Mouse (Mus musculus) embryo, embryonic 11 days (tissue): ENCODE results near the gene Prkcb.
"Not testable (repeated sequence)": the region's sequence is repeated elsewhere in the genome, so short reads cannot be mapped to it uniquely, and the experiment has no call there.

ENCODE experiments used
- DNase-seq: peaks from one replicate; pipeline ENCODE4 v3.0.0-alpha.2; 2015

Prkcb gene

DNA sequence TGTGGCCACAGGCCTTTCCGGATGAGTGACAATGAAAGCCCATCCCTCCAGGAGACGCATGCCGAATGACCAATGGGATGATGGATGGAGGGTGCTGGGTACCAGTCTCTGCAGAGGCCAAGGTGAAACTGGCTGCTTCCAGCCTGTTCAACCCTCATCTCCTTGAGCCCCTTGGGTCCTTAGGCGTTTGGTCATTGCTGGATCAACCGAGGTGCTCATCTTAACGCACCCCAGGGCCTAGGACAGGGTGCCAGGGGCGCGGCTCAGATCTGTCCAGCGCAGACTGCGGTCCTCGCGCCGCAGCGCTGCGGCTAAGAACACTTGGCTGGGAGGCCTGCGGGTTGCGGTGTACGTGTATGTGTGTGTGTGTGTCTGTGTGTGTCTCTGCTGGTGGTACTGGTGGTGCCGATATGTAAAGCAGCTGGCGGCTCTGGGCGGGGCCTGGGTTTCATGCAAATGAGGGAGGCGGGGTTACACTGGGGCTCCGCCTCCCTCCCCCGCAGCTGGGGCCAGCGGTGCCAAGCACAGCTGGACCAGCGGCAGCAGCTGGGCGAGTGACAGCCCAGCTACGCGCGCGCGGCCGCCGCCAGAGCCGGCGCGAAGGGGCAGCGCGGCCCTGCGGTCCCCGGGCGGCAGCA lies at the start of gene Prkcb:
Prkcb (plus strand) TSS at position 147 of the 638 bp plus-strand sequence.
- DNase-seq: peak; percentile 86

DNA sequence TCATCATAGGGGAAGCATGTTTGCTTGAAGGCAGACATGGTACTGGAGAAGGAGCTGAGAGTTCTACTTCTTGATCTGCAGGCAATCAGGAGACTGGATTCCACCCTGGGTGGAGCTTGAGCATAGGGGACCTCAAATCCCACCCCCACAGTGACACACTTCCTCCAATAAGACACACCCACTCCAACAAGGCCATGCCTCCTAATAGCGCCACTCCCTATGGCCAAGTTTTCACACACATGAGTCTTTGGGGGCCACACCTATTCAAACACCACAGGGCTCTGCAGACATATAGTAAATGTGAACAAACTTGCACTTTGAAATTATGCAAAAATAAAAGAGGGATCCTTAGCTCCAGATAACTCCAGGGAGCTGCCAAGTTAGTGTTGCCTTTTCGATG lies 49.6 kb upstream of the Prkcb start:
- DNase-seq: no peak

DNA sequence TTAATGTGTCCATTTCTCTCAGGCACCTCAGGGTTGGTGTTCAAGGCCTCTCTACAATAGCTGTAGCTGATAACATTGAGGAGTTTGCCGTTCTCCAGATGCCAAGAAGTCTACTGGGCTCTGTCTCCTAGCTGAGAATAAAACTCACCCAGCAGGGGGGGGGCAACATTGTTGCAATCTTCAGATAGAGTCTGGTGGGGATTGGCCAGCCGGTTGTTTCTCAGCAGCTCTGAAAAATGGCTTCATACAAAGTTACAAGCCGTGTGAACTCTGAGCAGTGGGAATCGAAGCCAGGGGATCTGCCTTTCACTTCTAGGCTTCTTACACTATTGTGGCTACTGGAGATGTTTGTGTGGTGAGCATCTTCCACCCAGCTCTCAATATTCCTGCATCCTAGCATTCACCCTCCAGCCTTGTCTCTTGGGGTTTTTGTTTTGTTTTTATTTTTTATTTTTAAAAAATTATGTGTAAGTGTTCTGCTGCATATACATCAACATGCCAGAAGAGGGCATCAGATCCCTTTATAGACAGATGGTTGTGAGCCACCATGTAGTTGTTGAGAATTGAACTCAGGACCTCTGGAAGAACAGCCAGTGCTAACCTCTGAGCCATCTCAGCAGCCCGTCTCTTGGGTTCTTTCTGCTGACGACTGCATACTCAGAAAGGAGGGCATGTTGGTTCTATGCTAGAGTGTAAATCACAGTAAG lies 48.0 kb upstream of the Prkcb start:
- no peak for DNase-seq

DNA sequence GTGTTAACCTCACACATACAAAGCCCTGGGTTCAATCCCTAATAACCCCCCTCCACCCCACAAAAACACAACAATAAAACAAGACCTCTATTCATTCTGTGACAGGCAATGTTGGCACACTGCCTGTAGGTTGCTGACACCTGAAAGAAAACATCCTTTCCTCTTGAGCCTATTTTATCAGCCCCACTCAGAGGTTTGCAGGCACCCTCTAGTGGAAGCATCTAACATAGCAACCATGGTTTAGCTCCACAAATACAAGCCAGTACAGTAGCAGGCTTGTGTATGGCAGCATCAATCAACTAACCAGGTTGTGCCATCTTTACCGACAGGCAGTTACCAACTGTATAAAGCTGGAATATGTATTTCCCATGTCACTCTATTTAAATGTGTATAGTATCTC lies 46.3 kb upstream of the Prkcb start:
- DNase-seq: peak; percentile 58

DNA sequence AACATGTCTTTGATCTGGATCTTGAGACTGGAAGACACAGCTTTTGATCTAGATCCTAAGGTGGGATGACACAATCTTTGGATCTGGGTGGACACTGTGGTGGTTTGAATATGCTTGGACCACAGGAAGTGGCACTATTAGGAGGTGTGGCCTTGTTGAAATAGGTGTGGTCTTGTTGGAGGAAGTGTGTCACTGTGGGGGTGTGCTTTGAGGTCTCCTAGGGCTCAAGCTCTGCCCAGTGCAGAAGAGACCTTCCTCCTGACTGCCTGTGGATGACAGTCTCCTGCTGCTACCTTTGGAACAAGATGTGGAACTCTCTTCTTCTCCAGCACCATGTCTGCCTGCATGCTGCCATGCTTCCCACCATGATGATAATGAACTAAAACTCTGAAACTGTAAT lies 45.8 kb upstream of the Prkcb start:
- not testable (repeated sequence) for DNase-seq

DNA sequence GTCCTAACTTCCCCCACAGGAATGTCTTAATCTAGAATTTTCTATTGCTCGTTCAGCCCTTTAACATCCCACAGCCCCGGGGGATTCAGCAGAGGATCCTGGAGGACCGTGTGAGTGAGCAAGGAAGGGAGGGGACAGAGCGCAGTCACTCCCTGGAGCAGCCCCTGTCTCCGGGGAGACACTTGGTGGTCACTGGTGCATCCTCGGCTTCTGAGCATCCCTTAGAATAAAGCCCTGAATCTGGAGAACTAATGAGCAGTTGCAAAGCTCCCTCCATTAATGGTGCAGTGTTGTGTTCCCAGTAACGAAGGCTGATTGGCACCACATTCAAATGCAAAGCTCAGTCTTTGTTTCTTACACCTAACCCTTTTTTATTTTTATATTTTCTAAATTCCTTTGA lies 44.4 kb upstream of the Prkcb start:
- no peak for DNase-seq

DNA sequence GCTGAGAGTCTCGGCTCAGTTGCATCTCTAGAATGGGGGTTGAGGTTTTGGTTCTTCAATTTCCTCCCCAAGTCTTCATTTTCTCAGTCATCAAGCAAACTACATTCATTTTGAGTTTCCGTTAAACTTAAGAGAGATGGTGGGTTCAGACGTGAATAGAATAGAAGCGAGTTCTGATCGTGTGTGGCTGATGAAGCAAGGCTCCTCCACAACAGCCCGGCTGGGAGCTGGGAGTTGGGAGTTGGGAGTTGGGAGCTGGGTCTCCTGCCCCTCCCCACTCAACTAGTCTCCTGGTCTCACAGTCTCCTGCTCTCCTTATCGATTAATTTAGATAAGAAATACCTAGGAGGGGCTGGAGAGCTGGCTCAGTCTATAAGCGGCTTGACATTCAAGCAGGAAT lies 44.0 kb upstream of the Prkcb start:
- no peak for DNase-seq

DNA sequence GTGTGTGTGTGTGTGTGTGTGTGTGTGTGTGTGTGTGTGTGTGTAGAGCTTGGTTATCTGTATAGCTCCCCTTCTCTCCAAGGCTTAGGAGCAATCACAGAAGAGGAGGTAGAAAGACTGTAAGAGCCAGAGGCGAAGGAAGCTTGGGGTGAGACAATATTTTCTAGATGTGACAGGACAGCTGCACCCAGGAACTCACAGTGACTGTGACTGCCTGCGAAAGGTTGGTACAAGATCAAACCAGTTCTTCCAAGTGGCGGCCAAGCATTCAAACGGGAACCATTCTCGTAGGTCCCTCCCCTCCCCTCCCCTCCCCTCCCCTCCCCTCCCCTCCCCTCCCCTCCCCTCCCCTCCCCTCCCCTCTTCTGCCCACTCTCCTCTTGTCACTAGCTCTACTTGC lies 42.6 kb upstream of the Prkcb start:
- DNase-seq: no peak

DNA sequence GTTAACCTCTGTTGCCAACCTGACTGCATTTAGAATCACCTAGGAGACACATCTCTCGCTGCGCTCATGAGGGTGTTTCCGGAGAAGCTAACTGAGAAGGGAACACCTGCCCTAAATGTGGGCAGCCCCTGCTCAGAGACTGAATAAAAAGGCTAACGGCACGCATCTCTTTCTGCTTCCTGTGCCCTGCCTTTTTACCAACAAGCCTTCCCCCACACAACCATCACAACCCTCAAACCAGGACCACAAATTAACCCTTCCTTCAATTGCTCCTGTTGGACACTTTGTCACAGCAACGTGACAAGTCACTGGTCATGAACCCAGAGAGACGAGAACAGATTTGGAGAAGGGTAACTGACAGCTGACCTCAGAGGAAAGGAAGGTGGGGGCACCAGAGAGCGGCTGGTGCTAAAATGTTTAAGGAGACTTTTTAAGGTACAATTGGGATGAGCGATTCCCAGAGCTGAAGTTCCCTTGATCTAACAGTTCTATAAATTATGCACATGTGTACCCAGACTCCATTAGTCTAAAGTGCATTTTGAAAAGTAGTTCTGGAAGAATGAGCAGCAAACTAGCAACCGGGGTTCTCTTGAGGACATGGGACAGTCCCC lies 41.2 kb upstream of the Prkcb start:
- DNase-seq: no peak

DNA sequence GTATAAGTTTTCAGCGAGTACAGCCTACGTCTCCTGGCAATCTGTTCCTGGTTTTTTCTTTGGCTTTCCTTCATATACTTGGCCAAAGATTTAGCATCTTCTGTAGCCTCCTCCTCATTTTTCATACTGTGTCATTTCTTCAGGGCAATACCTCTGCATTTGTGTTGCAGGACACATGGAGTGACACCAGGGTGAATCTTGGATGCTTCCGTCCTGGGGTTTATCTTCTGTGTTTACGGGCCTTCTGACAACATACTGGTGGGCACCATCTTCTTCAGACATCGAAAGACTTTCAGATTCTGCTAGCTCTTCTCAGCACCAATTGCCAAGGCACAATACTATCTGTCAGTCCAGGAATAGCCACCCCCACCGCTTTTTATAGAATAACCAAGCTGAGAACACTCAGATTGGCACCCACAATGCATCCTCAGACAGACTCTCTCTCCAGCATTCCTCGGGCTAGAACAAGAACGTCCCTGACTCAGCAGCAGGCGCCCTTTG lies 39.2 kb upstream of the Prkcb start:
- DNase-seq: no peak

DNA sequence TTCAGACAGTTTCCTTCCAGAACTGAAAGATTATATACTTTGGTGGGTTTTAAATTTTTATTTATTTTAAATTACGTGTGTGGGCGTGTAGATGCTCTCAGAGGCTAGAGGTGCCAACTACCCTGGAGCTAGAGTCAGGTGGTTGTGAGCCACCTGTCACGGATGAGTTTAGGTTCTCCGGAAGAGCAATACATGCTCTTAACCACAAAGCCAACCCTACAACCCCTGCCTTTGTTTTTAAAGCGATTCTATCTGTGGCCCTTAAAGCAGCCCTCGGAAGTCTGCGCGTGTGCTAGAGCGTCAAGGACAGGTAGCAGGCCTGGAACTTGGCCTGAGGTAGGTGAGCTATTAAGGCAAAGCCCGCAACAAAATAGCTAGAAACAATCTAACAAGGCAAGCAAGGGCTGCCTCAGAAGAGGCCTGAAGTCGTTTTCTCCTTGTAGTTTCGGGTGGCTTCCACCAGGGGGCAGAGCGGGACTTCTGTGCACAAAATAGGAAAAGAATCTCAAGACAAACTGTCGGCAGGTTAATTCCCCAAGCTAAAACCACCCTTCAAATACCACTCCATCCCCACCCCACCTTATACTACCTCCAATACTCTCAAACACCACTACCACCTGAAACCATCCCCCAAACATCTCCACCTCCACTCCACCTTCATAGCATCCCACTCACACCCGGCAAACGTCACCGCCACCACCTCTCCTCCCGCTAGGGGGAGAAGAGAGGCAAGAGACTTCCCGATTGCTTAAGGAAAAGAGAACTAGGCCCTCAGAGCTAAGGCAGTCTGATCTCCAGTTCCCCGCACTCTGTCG lies 37.1 kb upstream of the Prkcb start:
- DNase-seq: peak; percentile 85

DNA sequence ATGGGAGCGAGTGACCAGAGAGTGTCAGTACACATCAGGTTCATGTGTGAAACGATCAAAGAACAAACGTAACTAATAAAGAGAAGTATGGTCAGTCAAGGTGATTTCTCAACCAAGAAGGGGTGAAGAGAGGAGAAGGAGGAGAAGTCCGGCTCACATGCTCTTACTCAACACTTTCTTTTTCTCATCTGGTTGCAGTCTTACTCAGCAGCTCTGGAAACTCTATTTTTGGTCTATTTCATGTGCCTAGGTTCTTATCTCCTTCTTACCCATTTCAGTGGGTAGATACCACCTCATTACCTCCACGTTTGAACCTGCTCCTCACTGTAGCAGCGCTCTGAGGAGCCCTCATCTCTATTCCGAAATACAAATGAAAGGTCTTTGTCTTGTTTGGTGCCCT lies 31.8 kb upstream of the Prkcb start:
- no peak for DNase-seq

DNA sequence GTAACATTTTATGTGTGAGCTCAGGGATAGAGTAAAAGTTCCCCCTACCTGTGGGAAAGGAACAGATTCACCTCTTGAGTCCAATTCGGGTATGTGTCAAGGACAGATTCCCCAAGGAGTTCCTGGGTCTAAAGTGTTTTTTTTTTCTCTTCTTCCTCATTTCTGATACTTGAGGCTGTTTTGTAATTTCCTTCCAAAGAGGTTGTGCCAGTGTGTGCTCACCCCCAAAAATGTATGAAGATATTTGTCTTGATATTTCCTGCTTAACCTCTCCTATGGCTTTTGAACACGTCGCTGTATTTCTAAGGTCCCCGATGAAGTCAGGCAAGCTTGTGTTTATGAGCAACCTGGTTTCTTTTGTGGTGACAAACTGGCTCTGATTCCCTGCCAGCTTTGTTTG lies 30.0 kb upstream of the Prkcb start:
- no peak for DNase-seq

DNA sequence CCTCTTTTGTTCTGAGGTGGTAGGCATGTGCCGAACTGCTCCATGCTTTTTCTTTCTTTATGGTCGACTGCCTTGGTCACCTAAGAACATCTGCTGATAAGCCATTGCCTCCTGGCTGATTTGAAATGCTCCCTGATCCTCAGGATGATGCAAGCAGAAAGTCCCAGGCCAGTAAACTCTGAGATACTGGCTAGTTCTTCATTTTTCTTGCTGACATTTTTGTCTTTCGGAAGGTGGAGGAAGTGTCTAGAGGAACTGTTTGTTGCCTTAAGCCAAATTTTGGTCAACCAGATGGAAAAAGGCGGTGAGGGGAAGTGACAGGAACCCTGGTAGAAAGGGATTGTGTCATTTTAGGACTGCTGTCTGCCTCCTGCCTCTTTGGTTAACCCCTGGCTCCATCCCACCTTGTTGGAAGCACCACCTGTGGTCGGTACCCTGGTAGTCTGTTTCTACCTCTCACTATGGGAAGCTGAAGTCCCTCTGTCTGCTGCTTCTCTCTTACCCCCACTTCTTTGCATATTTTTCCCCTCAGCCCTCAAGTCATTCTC lies 28.4 kb upstream of the Prkcb start:
- no peak for DNase-seq

DNA sequence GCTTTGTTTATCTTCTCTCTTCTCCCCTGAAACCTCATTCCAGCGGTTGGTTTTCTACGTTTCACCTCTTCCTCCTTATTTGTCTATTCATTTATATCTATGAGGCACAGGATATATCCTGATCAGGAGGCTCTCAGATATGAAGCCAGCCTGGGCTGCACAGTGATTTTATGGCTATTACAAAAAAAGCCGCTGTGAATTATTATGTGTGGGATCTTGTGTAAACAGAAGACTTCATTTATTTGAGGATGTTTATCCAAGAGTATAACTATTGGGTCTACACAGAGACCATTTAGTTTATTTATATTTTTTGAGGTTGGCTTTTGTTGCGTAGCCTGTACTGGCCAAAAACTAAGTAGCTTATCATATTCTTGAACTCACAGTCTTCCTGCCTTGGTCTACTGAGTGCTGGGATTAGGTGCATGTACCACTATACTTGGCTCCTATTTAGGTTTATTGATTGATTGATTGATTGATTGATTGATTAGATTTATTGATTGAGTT lies 19.5 kb upstream of the Prkcb start:
- DNase-seq: no peak

DNA sequence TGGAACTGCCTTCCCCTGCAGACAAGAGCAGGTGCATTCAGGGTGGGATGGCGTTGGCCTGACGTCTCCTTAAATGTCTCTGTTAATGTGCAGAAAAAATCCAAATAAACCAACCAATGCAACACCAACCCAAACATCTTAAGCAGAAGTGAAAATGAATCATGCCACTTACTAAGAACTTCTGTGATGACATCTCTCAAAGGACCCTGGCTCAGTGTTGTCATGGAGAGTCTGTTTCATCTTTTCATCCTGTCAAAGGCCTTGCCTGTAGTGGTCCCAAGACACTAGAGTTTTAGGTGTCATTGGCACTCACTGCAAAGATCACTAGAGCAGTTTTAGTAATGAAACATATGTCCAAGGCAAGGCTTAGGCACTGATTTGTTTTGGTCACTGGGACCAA lies 16.2 kb upstream of the Prkcb start:
- DNase-seq: no peak

DNA sequence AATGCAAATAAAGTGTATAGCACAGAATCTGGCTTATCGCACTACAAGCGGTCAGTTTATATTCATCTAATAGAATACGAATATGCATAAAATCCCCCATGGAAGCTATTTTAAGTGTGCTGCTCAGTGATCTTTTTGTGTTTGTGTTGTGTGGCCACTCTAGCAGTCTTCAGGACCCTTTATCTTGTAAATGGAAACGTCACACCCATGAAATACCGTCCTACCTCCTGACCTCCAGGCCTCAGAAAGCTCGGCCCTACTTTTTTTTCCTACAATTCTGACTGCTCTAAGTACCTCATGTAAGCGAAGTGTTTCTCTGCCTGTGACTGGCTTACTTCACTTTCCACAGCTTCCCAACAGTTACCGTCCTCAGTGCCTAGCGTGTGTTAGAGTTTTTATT lies 9.0 kb upstream of the Prkcb start:
- DNase-seq: no peak

DNA sequence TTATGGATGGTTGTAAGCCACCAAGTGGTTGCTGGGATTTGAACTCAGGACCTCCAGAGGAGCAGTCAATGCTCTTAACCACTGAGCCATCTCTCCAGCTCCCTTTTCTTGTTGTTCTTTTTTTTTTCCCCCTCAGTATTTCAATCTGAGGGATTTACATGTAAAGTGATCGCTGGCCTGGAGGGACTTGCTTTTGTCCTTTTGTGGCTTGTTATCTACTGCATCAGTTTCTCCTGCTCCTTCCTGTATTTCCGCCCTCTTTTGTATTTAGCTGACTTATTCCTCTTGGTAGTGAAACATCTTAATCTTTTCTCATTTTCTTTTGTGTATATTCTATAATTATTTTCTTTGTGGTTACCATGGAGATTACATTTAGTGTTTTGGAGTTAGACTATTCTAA lies 8.2 kb upstream of the Prkcb start:
- no peak for DNase-seq

DNA sequence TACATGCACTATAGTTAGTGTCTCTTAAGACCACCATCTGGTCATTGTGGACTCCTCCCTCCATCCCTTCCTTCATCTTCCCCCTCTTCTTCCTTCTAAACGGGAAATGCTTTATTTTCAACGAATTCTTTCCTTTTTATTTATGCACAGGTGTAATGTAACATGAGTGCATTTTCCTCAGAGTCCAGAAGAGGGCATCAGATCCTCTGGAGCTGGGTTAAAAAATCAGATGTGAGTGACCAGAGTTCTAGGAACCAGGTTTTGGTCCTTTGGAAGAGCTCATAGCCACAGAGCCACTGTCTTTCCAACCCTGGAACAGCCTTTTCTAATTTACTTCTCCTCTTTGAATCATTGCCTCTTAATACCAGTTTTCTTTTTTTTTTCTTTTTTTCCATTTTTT lies 6.0 kb upstream of the Prkcb start:
- DNase-seq: no peak

DNA sequence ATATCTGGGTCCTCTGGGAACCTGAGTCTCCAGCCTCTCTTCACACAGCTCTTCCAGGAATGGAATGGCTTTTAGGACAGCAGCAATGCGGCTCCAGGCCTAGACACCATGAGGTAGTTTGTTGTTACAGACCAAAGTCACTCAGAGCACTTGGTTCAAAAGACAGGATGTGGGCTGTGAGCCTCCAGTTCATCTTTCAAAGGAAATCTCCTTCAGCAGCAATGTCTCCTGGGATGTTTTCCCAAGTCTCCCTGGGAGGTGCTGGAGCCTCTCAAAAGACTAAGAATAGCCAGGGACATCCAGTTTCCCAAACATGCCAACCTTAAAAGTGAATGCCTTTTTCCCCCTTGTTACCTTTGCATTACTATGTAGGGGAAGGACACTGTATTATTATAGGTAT lies 1.3 kb upstream of the Prkcb start:
- no peak for DNase-seq

DNA sequence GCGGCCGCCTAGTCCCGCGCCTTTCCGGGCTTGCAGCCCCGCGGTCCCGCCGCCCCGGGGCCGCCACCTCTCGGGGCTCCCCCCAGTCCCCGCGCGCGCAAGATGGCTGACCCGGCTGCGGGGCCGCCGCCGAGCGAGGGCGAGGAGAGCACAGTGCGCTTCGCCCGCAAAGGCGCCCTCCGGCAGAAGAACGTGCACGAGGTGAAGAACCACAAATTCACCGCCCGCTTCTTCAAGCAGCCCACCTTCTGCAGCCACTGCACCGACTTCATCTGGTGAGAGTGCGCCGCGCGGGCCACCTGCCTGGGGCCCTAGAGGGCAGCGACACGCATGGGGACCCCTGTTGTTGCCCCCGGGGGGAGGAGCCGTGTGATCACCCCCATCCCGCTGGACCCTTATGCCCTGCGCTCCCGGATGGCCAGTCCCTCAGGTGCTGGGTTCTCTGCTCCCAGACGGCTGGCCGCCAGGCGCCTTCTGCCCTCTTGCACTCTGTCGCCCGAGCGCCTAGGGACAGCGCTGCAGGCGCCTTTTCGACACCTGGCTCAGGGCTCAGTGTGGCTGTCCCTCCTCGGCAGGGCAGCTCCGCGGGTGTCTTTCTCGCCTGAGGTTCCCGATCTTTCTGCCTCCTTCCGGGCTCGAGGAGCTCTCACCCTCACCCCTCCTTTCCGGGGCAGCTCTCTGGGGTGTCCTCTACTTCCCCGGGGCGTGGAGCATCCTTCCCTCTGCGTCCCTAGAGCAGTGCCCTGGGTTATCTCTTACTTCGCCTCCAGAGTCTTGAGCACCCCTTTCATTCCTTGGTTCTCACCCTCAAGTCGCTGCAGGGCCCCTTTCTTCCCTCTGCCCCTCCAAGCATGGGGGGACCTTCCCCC lies 926 bp downstream of the Prkcb start:
- DNase-seq: peak; percentile 33

DNA sequence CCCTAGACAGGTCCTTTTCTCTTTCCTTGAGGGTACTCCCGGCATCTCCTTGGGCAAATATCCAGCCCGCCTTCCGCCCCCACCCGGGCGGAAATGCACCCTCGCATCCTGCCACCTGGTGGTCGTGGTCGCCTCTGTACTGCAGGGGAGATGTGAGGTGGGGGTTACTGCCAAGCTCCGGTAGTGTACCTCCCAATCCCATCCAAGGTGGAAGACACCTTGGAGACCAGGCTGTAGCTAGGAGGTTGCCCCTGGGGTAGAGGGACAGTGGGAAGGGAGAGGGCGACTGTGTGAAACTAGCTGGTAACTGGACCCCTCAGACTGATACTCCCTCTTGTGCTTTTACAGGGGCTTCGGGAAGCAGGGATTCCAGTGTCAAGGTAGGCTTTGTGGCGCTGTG lies 1.6 kb downstream of the Prkcb start:
- DNase-seq: no peak
